ENCODE assay signal across 17 mouse cellular contexts in the genomic region with DNA sequence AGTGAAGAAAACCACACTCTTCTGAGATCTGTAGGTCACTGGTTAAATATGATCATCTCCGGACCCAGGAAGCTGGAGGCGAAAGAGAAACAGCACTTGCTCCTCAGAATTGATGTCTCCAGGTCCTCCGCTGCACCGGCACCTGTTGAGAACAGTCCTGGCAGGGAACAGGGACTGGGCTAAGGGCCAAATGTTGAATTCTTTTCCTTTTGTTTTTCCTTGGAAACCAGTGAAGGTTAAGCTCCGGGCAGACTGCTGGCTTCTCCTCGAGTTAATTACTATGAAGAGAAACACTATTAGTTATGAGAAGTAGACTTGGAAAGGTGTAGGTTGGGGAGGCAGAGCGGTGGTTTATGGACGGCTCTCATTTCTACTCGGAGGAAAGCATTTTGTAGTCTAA.
DNase-seq lines count a peak whose midpoint lies in the region; ATAC-seq and TF ChIP-seq lines count a peak whose summit lies in the region.
"Had no signal": no experiment of that assay in that cellular context is flagged by ENCODE, and none has a peak within 500 bp of the region (broad histone marks: within the 10 kb centered on the region; RNA-seq: fewer than 3 reads in every experiment).

No protein-coding gene starts in this region.

- H3K4me2 ChIP-seq in kidney, embryonic 14.5 days (replicated peaks; ENCODE audit: low read depth, low read length): no peak overlapping the region
- H3K4me2 ChIP-seq: embryonic facial prominence, embryonic 15.5 days; liver, embryonic 15.5 days had no signal

- WGBS in kidney, adult 2 months: 22% methylated on average over 9 of the region's 9 CpGs
- WGBS in kidney, embryonic 14.5 days: 58% methylated on average over 9 of the region's 9 CpGs

- no peak for TF ChIP-seq POLR2A in kidney, adult 2 months (IDR thresholded peaks at IDR 0.05; ENCODE audit: low read depth, low read length)

- no peak overlapping the region for H3K9ac ChIP-seq in kidney, embryonic 14.5 days (ENCODE audit: low read depth, low read length)
- H3K9ac ChIP-seq: embryonic facial prominence, embryonic 15.5 days; liver, embryonic 15.5 days had no signal

- no peak for ATAC-seq in kidney, embryonic 14.5 days (ENCODE audit: low FRiP score, low TSS enrichment)
- ATAC-seq: activated CD4-positive, CD25-positive, alpha-beta regulatory T cell, adult 4 months; forebrain, embryonic 16.5 days; intestine, embryonic 16.5 days had no signal

- TF ChIP-seq CTCF in kidney, adult 2 months (conservative IDR thresholded peaks at IDR 0.05; ENCODE audit: insufficient read depth, insufficient read length, low read depth, low read length): no peak

- DNase-seq in cerebellum, adult 11 months: peak; percentile 20
- no peak for DNase-seq in cerebellum, postnatal 4 days (ENCODE audit: low spot score in 2 of 2)
- peak; percentile 78 for DNase-seq in kidney, adult 2 months
- peak; percentile 29 for DNase-seq in brain, adult 2 months (ENCODE audit: low read depth, low spot score)
- DNase-seq in kidney, adult 9 months: peak; percentile 61
- DNase-seq in right cerebral cortex, postnatal 36 days (ENCODE audit: low spot score in 2 of 2): no peak
- no peak for DNase-seq in layer of hippocampus, adult 9-10 months (ENCODE audit: low spot score)
- DNase-seq: gastrocnemius, postnatal 25 days; thymus, postnatal 25 days had no signal

- no peaks in the 10 kb centered on the region for H3K36me3 ChIP-seq in kidney, adult 2 months (ENCODE audit: control insufficient read depth, insufficient read depth, low read length)
- H3K36me3 ChIP-seq in kidney, embryonic 14.5 days (ENCODE audit: control insufficient read depth, insufficient read depth, low read length): no peaks in the 10 kb centered on the region
- H3K36me3 ChIP-seq: embryonic facial prominence, embryonic 15.5 days; G1E; liver, embryonic 15.5 days; midbrain, embryonic 10.5 days had no signal

- H3K9me3 ChIP-seq in kidney, embryonic 14.5 days (ENCODE audit: control insufficient read depth, low read length): no peaks in the 10 kb centered on the region
- H3K9me3 ChIP-seq: embryonic facial prominence, embryonic 15.5 days; G1E; liver, embryonic 15.5 days; midbrain, embryonic 10.5 days had no signal

- no peaks in the 10 kb centered on the region for H3K27me3 ChIP-seq in kidney, adult 2 months (replicated peaks; ENCODE audit: control insufficient read depth, insufficient read depth, low read length)
- no peaks in the 10 kb centered on the region for H3K27me3 ChIP-seq in kidney, embryonic 14.5 days (ENCODE audit: control insufficient read depth, insufficient read depth, low read length)
- H3K27me3 ChIP-seq: embryonic facial prominence, embryonic 15.5 days had no signal

- 0 out of 2 replicates have a peak, but pooled peaks cover 6% of the 10 kb centered on the region for H3K4me1 ChIP-seq in kidney, adult 2 months (ENCODE audit: control insufficient read depth, insufficient read depth, low read length)
- no peaks in the 10 kb centered on the region for H3K4me1 ChIP-seq in kidney, embryonic 14.5 days (ENCODE audit: control insufficient read depth, insufficient read depth, low read length)
- H3K4me1 ChIP-seq: liver, embryonic 15.5 days had no signal

- H3K4me3 ChIP-seq in kidney, adult 2 months (ENCODE audit: insufficient read depth, low read depth, low read length): no peak overlapping the region
- H3K4me3 ChIP-seq in kidney, embryonic 14.5 days (ENCODE audit: low read length): no peak overlapping the region
- H3K4me3 ChIP-seq: embryonic facial prominence, embryonic 15.5 days; liver, embryonic 15.5 days; midbrain, embryonic 10.5 days had no signal

- H3K27ac ChIP-seq in kidney, adult 2 months (ENCODE audit: insufficient read depth, low read depth, low read length): no peak overlapping the region
- no peak overlapping the region for H3K27ac ChIP-seq in kidney, embryonic 14.5 days (ENCODE audit: low read depth, low read length)
- H3K27ac ChIP-seq: embryonic facial prominence, embryonic 15.5 days; liver, embryonic 15.5 days; midbrain, embryonic 10.5 days had no signal

Comparison
In these comparisons a context has a peak if more than half of its experiments do, and no peak if none do; other contexts are left out.
1. DNase-seq: peak in cerebellum, adult 11 months (single experiment), kidney, adult 2 months (single experiment), brain, adult 2 months (single experiment) and kidney, adult 9 months (single experiment); none in cerebellum, postnatal 4 days (0 of 2), right cerebral cortex, postnatal 36 days (0 of 2) and layer of hippocampus, adult 9-10 months (single experiment).